Mouse (Mus musculus) myocyte (in vitro differentiated cells): ENCODE measurements at regions not wholly inside any gene's neighbourhood (a gene's known extent, or its start where the extent isn't known, plus 50 kb on each side); places are given as distances from the start of the nearest gene placed in this dataset.

Experiments
- H3K27me3 ChIP-seq: one replicate; pipeline ENCODE4 v1.6.1; 2011; ENCODE audit not compliant: control insufficient read depth, insufficient read depth, insufficient read length
- H3K36me3 ChIP-seq: one replicate; pipeline ENCODE4 v1.6.1; 2011; ENCODE audit not compliant: control insufficient read depth, insufficient read depth
- H3K4me2 ChIP-seq: one replicate; pipeline ENCODE4 v1.6.1; 2011; ENCODE audit warnings: low read depth, control low read depth
- H3K4me3 ChIP-seq: one replicate; pipeline ENCODE4 v1.5.1; 2011; ENCODE audit warnings: mild to moderate bottlenecking, control low read depth, moderate library complexity
- H3K79me2 ChIP-seq: one replicate; pipeline ENCODE4 v1.6.1; 2011; ENCODE audit not compliant: control insufficient read depth, insufficient read depth
- H3ac ChIP-seq: one replicate; pipeline ENCODE4 v1.6.1; 2011; ENCODE audit not compliant: control insufficient read depth, insufficient read length
- CEBPB ChIP-seq: IDR thresholded peaks from 2 replicates; pipeline ENCODE4 v1.6.1; 2011; ENCODE audit warnings: mild to moderate bottlenecking, moderate library complexity; ENCODE audit not compliant: poor library complexity, insufficient read depth, severe bottlenecking
- E2F4 ChIP-seq: IDR thresholded peaks from one replicate; pipeline ENCODE4 v1.6.1; 2011; ENCODE audit warnings: mild to moderate bottlenecking, control low read depth, moderate library complexity; ENCODE audit not compliant: insufficient read depth
- MAX ChIP-seq: IDR thresholded peaks from one replicate; pipeline ENCODE4 v1.6.1; 2011; ENCODE audit warnings: low read depth, mild to moderate bottlenecking, control low read depth
- MYOD1 ChIP-seq, 3 experiments: IDR thresholded peaks; one replicate each; pipeline ENCODE4 v1.6.1; 2011; ENCODE audit warnings: control low read depth in 2 of 3, low read depth in 2 of 3, mild to moderate bottlenecking in 2 of 3, moderate library complexity in 1 of 3; ENCODE audit not compliant: insufficient read length in 2 of 3, control insufficient read depth in 1 of 3
- MYOG ChIP-seq, 3 experiments: IDR thresholded peaks; one replicate each; pipeline ENCODE4 v1.6.1; 2011; ENCODE audit warnings: control low read depth in 2 of 3, low read depth in 2 of 3, mild to moderate bottlenecking in 2 of 3; ENCODE audit not compliant: insufficient read length in 2 of 3, control insufficient read depth in 1 of 3, insufficient read depth in 1 of 3
- POLR2A ChIP-seq: IDR thresholded peaks from one replicate; pipeline ENCODE4 v1.6.1; 2011; ENCODE audit warnings: low read depth, mild to moderate bottlenecking, control low read depth, moderate library complexity; ENCODE audit not compliant: insufficient read length
- POLR2AphosphoS2 ChIP-seq: IDR thresholded peaks from one replicate; pipeline ENCODE4 v1.6.1; 2011; ENCODE audit warnings: low read depth, control low read depth; ENCODE audit not compliant: insufficient read length
- REST ChIP-seq: IDR thresholded peaks from one replicate; pipeline ENCODE4 v1.6.1; 2011; ENCODE audit warnings: mild to moderate bottlenecking, control low read depth, moderate library complexity; ENCODE audit not compliant: insufficient read depth, insufficient read length
- SRF ChIP-seq: IDR thresholded peaks from one replicate; pipeline ENCODE4 v1.6.1; 2011; ENCODE audit warnings: low read depth; ENCODE audit not compliant: control insufficient read depth, insufficient read length
- TCF12 ChIP-seq: IDR thresholded peaks from one replicate; pipeline ENCODE4 v1.6.1; 2011; ENCODE audit warnings: mild to moderate bottlenecking, control low read depth; ENCODE audit not compliant: poor library complexity, insufficient read depth, severe bottlenecking
- TCF3 ChIP-seq: IDR thresholded peaks from one replicate; pipeline ENCODE4 v1.6.1; 2011; ENCODE audit warnings: low read depth, control low read depth; ENCODE audit not compliant: insufficient read length
- USF1 ChIP-seq: IDR thresholded peaks from one replicate; pipeline ENCODE4 v1.6.1; 2011; ENCODE audit warnings: low read depth, mild to moderate bottlenecking, control low read depth, moderate library complexity

DNA sequence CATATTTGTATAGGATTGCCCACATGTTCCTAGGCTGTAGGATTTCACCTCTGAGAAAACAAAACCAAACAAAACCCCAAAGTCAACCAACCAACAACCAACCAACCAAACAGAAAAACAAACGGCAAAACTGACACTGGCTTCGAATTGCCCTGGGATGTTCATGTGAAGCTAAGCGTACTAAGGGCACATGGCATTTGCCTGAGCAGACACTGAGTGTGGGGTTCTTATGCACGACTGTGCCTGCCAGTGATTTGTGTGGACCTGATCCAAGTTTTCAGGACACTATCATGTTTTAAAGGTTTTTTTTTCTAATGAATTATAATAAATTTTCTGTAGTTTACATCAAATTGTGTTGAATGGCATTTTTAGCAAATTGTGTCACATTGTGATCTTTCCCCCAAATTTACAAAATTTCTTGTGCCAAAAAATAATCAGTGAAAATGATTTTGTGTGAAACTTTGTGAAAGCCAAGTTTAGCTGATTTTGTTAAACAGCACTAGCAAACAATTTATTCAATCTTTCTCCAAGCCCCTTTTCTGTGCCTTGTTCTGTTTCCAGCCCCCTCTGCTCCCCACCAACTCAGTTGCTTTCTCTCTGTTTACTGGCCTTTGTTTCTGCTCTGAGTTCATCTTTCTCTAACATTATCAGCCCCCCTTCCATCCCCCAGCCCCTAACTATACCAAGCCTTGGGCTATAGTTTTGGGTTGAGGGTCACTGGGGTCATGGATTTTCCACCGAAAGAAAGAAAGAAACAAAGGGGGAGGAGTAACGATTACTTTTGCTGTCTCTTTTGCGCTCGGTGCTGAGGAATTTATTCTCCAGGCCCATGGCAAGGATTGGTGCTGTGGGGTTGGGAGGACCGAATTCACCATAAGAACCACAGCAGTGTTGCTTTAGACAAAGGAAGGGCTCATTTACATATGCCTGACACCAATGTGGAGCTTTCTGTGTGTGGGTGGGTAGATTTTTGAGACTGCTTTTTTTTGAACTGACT, 377.0 kb upstream of the Nr2f1 start:
- no peaks in the 10 kb centered on the region for H3K79me2 ChIP-seq
- H3ac ChIP-seq: no peak overlapping the region
- no peak for TF ChIP-seq USF1
- TF ChIP-seq CEBPB: no peak
- H3K4me2 ChIP-seq: no peak overlapping the region
- no peak overlapping the region for H3K4me3 ChIP-seq
- no peaks in the 10 kb centered on the region for H3K36me3 ChIP-seq
- H3K27me3 ChIP-seq: no peaks in the 10 kb centered on the region

DNA sequence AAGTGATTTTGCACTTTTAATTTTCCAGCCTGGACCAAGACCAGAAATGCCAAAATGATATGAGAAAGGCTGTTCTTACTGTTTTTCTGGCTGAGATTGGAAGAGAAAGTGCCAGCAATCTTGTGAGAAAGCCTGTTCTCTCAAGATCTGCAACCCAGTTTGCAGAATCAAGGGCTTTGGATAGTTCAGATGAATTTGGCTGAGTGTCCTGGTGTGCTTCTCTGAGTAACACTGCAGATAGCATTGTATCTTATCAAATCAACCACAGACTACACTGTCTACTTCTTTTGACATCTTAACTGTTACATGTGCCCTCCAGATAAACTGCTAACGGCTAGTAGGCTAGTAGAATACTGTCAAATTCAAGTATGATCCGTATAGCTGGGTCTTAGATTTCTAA, 371.5 kb upstream of the Nr2f1 start:
- H3K36me3 ChIP-seq: no peaks in the 10 kb centered on the region
- no peak overlapping the region for H3K4me2 ChIP-seq
- H3K4me3 ChIP-seq: no peak overlapping the region
- H3K27me3 ChIP-seq: no peaks in the 10 kb centered on the region
- H3K79me2 ChIP-seq: no peaks in the 10 kb centered on the region
- TF ChIP-seq MAX: no peak
- no peak for TF ChIP-seq TCF12
- TF ChIP-seq USF1: no peak
- no peak for TF ChIP-seq POLR2AphosphoS2
- no peak overlapping the region for H3ac ChIP-seq

DNA sequence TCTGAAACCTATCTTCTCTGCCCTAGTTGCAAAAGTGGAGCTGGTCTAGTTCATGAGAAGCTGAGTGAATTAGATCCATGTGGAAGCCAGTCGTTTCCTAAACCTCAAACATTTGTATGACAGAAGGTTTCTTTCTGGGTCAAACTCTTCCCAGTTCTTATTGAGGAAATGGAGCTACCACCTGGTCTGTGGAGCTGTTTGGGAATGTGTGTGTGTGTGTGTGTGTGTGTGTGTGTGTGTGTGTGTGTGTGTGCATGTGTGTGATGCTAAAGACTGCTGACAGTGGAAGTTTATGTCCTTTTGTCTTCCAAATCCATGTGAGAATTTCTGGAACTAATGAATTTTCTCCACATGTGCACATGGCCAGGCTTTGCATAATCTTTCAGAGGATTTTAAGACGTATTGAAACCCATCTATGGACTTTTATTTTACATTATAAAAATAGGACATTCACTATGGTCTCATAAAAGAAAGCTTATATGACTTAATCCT, 324.9 kb upstream of the Nr2f1 start:
- Histone ChIP-seq H3K79me2 (no peaks in the 10 kb centered on the region), H3ac (no peak overlapping the region), H3K4me2 (no peak overlapping the region), H3K36me3 (no peaks in the 10 kb centered on the region), H3K4me3 (no peak overlapping the region), H3K27me3 (no peaks in the 10 kb centered on the region)
- TF ChIP-seq REST: no peak
- TF ChIP-seq E2F4: no peak
- no peak for TF ChIP-seq TCF3
- TF ChIP-seq CEBPB: no peak
- TF ChIP-seq MAX: no peak
- TF ChIP-seq TCF12: no peak
- TF ChIP-seq SRF: no peak

DNA sequence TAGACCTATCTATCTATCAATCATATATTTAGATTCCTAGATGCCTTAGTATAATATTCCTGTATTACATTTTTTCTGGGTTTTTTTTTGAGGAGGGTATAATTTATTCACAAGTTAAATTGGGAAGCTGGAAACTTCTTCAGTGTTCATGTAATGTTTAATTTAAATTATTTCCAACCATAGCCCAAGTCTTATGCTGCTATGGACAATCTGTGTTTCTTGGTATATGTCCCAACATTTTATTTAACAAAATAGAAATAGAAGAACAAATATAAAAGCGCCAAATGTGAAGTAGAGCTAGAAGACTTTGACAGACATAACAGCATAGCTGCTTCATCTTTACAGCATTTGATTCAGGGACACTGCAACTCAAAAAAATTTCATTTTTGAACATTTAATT, 321.2 kb upstream of the Nr2f1 start:
- Histone ChIP-seq H3ac (no peak overlapping the region), H3K4me3 (no peak overlapping the region), H3K79me2 (no peaks in the 10 kb centered on the region), H3K4me2 (no peak overlapping the region), H3K27me3 (no peaks in the 10 kb centered on the region), H3K36me3 (no peaks in the 10 kb centered on the region)
- TF ChIP-seq MYOD1 (IDR thresholded peaks at IDR 0.05; ENCODE audit: control insufficient read depth in 1 of 3, insufficient read length in 2 of 3, low read depth in 2 of 3) (no peak), POLR2AphosphoS2 (no peak), MYOG (IDR thresholded peaks at IDR 0.05; ENCODE audit: control insufficient read depth in 1 of 3, insufficient read depth in 1 of 3, insufficient read length in 2 of 3, low read depth in 2 of 3) (no peak), POLR2A (no peak), MAX (no peak), CEBPB (no peak), TCF12 (no peak), E2F4 (no peak)

DNA sequence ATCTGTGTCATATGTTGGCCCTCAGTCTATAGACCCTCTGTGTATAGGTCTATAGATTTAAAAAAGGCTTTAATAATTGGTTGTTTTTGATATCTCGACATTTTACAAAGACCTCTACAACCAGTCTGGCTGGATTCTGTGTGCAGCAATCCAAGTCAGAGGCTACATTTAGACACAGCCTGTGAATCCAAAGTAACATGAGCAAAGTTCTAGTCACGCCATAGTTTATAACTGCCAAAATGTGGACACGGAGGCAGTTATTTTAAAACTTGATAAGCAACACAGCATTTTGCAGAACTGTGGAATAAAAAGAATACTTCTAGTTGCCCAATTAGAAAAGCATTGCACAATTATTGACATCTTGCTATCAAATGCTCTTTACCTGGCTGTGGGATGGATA, 320.6 kb upstream of the Nr2f1 start:
- Histone ChIP-seq H3K27me3 (no peaks in the 10 kb centered on the region), H3ac (no peak overlapping the region), H3K79me2 (no peaks in the 10 kb centered on the region), H3K4me3 (no peak overlapping the region), H3K4me2 (no peak overlapping the region), H3K36me3 (no peaks in the 10 kb centered on the region)
- no peak for TF ChIP-seq POLR2A

DNA sequence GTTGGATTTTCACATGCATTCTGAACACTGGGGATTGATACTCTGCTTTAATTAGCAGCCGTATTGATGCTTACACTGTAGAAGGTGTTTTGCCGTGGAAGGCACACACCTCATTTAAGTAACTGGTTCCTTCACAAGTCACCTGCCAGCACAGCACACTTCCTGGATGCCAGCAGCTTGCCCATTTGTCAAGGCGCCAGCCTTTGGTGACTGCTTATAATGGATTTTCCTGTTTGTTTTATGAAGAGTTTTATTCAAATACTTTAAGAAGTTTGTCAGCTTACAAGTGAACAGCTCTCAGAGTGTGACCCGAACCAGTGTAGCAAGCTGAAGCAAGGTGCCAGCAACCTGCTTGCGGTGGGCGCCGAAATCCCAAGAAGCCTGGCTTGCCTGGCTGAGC, 301.0 kb upstream of the Nr2f1 start:
- Histone ChIP-seq H3K79me2 (no peaks in the 10 kb centered on the region), H3ac (no peak overlapping the region), H3K4me3 (no peak overlapping the region), H3K27me3 (no peaks in the 10 kb centered on the region), H3K36me3 (no peaks in the 10 kb centered on the region), H3K4me2 (no peak overlapping the region)
- no peak for TF ChIP-seq POLR2A
- no peak for TF ChIP-seq E2F4
- no peak for TF ChIP-seq MAX
- no peak for TF ChIP-seq TCF12
- TF ChIP-seq POLR2AphosphoS2: no peak
